Mouse (Mus musculus) Patski (cell line): Measurements from ENCODE around the gene Slamf6. TPM values are rescaled to one million over a fixed set of nuclear protein-coding genes. Genes with fewer than 3 reads are reported as not detected.

Experiments used
- ATAC-seq: fragments of 100-300 bp; one replicate; pipeline ENCODE4 v1.8.0; 2021
- CTCF ChIA-PET: fragments of 350-600 bp; sonication (Branson Sonifier 250); formaldehyde crosslinking; loops from one replicate; lab custom pipeline; 2022; ENCODE audit warnings: inconsistent platforms; lab: Charles Lee
- POLR2A ChIA-PET: fragments of 350-600 bp; sonication (Branson Sonifier 250); formaldehyde crosslinking; loops from one replicate; lab custom pipeline; 2022; ENCODE audit warnings: antibody characterized with exemption, inconsistent platforms; lab: Charles Lee
- DNase-seq: peaks from one replicate; pipeline ENCODE4 v3.0.0-alpha.2; 2011; ENCODE audit warnings: low read depth, low spot score
- H3K27me3 ChIP-seq: fragments of 371-371 bp; one replicate; pipeline ENCODE4 v1.5.1; 2021
- CTCF ChIP-seq: fragments of 100-300 bp; IDR thresholded peaks from one replicate; pipeline ENCODE4 v1.5.1; 2021
- in situ Hi-C: fragments of 300-500 bp; cut with MboI; formaldehyde crosslinking; loops from 3 replicates; pipeline ENCODE4 v1.11.1; 2018; ENCODE audit warnings: low pct_unique_long_range_greater_than_20kb, mixed read lengths
- polyA plus RNA-seq: library from polyadenylated mRNA; unstranded; gene quantifications from one replicate; pipeline ENCODE4 v1.2.3, GENCODE M21; 2021

The Slamf6 gene
- polyA plus RNA-seq, 1 experiment from 2014 or later, result not detected

- no peaks in the 10 kb centered on the region for H3K27me3 ChIP-seq
- ChIA-PET CTCF (no interaction called here), POLR2A (no interaction called here)
- DNase-seq (no peak), ATAC-seq (no peak)
- TF ChIP-seq CTCF, result no peak
- in situ Hi-C loops, result no loop called here
These were observed 60.6 kb downstream of the Slamf6 start for GRCm38 (mm10) chr1:171977891-171978290.

GRCm38 (mm10) chr1:171979969-171980730 lies 62.8 kb downstream of the Slamf6 start:
- TF ChIP-seq CTCF, result no peak
- ATAC-seq (peak; percentile 89), DNase-seq (peak; percentile 89)
- in situ Hi-C loops, result no loop called here
- ChIA-PET POLR2A (no interaction called here), CTCF (interaction anchor here (1.0 to 2.1 kb wide), 3 partner anchors 12 to 32 kb away, joined by 3 to 5 read pairs (median 4); no protein-coding TSS in a partner anchor)
- no peaks in the 10 kb centered on the region for H3K27me3 ChIP-seq

- no peaks in the 10 kb centered on the region for H3K27me3 ChIP-seq
- peak; percentile 34 for ATAC-seq
These were observed 64.9 kb downstream of the Slamf6 start for GRCm38 (mm10) chr1:171982170-171982569.

GRCm38 (mm10) chr1:171982740-171983139 lies 65.4 kb downstream of the Slamf6 start:
- in situ Hi-C loops, result no loop called here
- no peak for ATAC-seq
- H3K27me3 ChIP-seq, result no peaks in the 10 kb centered on the region
- CTCF ChIA-PET, result interaction anchor here (1.1 kb wide), 1 partner anchor 156 kb away, joined by 3 read pairs; no protein-coding TSS in a partner anchor
- no peak for DNase-seq
- no peak for TF ChIP-seq CTCF
- POLR2A ChIA-PET, result no interaction called here

More at GRCm38 (mm10) chr1:171982170-171982569, 64.9 kb downstream of the Slamf6 start:
- ChIA-PET POLR2A (no interaction called here), CTCF (interaction anchor here (1.1 kb wide), 1 partner anchor 156 kb away, joined by 3 read pairs; no protein-coding TSS in a partner anchor)
- no peak for TF ChIP-seq CTCF
- in situ Hi-C loops, result no loop called here
- no peak for DNase-seq

GRCm38 (mm10) chr1:171983372-171984001 lies 66.2 kb downstream of the Slamf6 start:
- ChIA-PET POLR2A (interaction anchor here (1.2 kb wide), 1 partner anchor 418 kb away, joined by 3 read pairs; no protein-coding TSS in a partner anchor), CTCF (no interaction called here)
- TF ChIP-seq CTCF, result no peak
- ATAC-seq (no peak), DNase-seq (no peak)
- in situ Hi-C loops, result no loop called here
- H3K27me3 ChIP-seq, result no peaks in the 10 kb centered on the region

GRCm38 (mm10) chr1:171984121-171984520 lies 66.8 kb downstream of the Slamf6 start:
- DNase-seq, result no peak
- no peak for TF ChIP-seq CTCF
- in situ Hi-C loops, result no loop called here
- ChIA-PET CTCF (no interaction called here), POLR2A (interaction anchor here (1.2 kb wide), 1 partner anchor 418 kb away, joined by 3 read pairs; no protein-coding TSS in a partner anchor)
- H3K27me3 ChIP-seq, result no peaks in the 10 kb centered on the region
- no peak for ATAC-seq

- H3K27me3 ChIP-seq, result no peaks in the 10 kb centered on the region
- no peak for ATAC-seq
- no peak for DNase-seq
- TF ChIP-seq CTCF, result no peak
- CTCF ChIA-PET, result interaction anchor here (1.3 kb wide), 1 partner anchor 11 kb away, joined by 4 read pairs; no protein-coding TSS in a partner anchor
- in situ Hi-C loops, result loop anchor here (5.0 kb wide), 1 partner anchor 175 kb away; no protein-coding TSS in a partner anchor
- POLR2A ChIA-PET, result no interaction called here
These were observed 74.6 kb downstream of the Slamf6 start for GRCm38 (mm10) chr1:171991883-171992282.

- ATAC-seq (no peak), DNase-seq (no peak)
- H3K27me3 ChIP-seq, result no peaks in the 10 kb centered on the region
- in situ Hi-C loops, result loop anchor here (5.0 kb wide), 1 partner anchor 176 kb away; no protein-coding TSS in a partner anchor
- POLR2A ChIA-PET, result no interaction called here
- no peak for TF ChIP-seq CTCF
- CTCF ChIA-PET, result interaction anchor here (0.7 to 1.3 kb wide), 3 partner anchors 12 to 145 kb away, joined by 3 to 4 read pairs (median 3); no protein-coding TSS in a partner anchor
These were observed 75.7 kb downstream of the Slamf6 start for GRCm38 (mm10) chr1:171992901-171993530.

GRCm38 (mm10) chr1:171994501-171994900 lies 77.2 kb downstream of the Slamf6 start:
- DNase-seq (no peak), ATAC-seq (no peak)
- in situ Hi-C loops, result loop anchor here (5.0 kb wide), 1 partner anchor 177 kb away; no protein-coding TSS in a partner anchor
- POLR2A ChIA-PET, result no interaction called here
- TF ChIP-seq CTCF, result no peak
- no peaks in the 10 kb centered on the region for H3K27me3 ChIP-seq
- CTCF ChIA-PET, result interaction anchor here (0.7 to 1.3 kb wide), 3 partner anchors 10 to 178 kb away, joined by 3 read pairs; no protein-coding TSS in a partner anchor
